Mouse (Mus musculus) MN1 (cell line): ENCODE results near the gene Cacna1d.

Experiments used
- DNase-seq: peaks from one replicate; pipeline ENCODE4 v3.0.0-alpha.2; 2016; ENCODE audit warnings: low spot score

The Cacna1d gene

DNA sequence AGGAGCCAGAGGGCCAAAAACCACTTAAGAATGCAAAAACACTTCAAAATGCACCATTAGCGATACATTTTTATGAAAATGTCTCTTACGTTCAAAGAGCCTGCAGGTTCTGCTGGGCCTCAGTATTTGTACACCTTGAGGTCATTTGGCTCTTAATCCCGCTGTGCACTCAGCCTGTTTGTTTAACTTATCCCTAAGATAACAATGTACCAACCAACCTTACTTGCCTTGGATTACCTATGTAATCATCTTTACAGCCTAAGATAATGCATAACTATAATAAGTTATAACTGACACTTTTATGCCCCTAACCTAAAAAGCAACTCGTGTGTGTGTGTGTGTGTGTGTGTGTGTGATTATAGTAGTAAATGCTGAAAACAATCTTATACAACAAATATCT is 411.5 kb downstream of the Cacna1d start:
- DNase-seq = no peak

DNA sequence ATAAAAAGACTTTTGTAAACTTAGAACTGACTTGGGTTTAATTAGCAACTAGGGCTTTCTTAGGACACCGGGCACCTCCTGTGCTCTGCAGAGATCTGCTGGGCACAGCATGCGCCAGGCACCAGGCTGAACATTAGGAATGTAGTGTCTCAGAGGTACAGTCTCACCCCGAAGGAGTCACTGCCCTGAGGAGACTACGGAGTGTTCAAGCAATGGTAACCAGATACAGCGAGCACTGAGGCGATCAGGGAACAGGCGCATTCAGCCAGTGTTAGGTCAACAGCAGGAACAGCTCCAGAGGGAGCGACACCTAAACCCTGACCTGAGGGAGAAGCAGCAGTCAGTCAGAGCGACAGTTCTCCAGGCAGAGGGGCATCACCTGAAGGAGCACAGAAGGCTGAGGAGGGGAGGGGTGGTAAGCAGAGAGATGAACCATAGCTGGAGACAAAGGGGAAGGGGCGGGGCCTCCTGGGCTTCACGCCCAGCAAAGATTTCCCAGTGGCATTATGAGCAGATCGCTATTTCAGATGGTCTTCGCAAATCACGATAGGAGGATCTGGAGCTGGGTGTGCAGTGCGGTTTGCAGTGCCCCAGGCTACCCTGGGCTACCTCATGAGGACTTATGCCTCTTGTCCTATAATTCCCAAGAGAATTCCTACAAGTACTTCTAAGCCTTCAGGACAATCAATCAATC is 413.0 kb downstream of the Cacna1d start:
- DNase-seq = no peak

DNA sequence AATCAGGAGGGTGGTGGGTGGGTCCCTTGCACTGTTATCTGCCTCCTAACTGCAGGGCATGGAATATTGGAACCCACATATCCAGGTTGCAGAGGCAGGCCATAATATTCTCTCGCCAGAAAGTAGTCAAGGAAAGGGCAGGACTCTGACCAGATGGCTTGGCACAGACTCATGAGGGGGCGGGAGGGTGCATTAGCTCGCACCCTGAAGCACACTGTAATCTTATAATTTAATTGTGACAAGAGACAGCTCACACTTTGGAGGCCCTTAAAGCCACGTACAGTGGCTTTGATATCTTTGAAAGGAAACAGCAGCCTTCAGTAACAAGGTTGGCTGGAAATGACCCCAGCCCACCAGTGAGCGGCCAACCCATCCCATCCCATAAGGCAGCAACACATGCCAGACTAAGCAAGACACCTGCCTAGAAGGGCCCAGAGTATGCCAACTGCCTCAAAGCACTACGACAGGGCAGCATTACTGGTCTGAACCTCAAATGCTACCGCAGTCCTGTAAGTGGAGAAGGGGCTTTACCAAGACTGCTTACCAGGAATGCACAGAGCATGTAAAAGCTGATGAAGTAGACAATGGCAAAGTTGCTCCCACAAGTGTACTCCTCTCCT is 415.9 kb downstream of the Cacna1d start:
- peak; percentile 89 for DNase-seq

DNA sequence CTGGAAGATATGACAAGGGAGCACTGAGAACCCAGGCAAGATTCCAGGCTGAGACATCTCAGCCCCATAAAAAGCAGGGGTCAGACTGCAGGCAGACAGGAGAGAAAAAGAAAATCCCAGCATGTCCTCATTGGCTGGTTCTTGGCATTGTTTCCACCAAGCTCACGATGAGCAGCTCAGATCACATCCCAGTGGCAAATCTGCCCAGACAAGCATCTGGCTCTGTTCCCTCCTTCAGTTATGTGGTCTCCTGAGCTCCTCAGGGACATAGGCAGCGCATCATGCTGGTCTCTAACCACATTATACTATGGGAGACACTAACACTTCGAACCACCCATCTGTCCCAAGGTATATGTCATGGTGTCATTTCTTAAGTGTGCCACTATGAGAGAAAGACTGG is 422.7 kb downstream of the Cacna1d start:
- DNase-seq = no peak

DNA sequence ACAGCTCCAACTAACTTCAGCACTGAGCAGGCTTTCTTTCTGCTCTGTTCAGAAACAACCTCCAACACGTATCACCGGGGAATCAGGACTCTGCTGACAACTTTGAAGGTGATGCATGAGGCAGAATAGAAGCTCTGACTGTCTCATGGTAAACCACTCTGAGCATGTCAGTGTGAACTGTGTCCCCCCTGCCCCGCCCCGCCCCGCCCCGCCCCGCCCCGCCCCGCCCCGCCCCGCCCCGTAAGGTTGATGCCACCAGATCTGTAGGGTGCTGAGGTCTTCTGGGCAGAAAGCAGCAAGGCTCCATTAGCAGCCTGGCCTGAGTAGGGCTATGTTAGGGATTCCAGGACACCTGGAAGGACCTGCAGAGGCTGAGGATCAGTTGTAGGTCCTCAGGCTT is 424.5 kb downstream of the Cacna1d start:
- no peak for DNase-seq

DNA sequence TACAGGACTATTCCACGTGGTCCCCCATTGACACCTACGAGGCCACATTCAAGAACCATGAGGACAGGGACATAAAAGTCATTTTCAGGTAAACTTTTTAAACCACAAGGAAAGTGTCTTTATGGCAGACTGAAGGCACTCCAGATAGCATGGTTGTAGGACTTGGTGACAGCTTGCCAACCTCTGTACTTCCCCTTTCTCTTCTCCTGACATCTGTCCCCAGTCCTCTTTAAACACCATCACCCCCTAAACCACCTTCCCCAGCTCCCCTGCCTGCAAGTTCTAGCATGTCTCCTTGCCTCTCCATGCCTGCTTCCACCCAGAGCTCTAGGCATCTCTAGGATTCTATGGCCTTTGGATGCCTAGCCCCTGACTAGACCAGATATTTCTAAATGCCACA is 426.4 kb downstream of the Cacna1d start:
- DNase-seq = no peak

DNA sequence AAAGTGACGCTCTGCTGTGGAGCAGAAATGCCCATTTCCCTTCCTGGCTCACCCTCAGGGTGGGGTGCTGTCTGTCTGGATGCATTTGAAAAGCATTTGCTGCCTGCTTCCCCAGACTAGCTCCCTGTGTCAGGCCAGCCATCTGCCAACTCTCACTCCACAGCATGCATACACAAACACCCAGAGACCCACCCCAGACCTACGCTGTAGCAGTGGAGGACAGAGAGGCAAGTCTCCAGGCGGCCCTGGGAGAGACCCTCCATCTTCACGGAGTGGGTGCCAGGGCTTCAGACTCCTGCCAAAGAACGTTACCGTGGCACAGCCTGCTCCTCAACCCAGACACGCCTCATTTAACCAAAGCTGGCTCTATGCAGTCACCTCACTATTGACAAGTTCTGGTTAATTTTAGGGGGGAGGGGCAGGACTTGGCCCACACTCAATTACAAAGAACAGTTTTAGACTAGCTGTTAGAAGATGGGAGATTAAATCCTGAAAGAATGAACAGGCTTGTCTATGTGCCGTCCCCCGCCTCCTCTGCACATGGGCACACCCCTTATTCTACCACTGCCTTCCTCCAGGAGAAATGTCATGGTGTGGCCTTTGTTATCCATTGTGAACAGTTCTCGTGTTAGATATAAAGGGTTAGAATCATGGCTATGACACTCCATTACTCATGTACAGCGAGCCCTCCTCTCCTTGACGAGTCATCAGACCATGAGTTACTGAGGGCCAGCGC is 435.1 kb downstream of the Cacna1d start:
- DNase-seq = peak; percentile 74

DNA sequence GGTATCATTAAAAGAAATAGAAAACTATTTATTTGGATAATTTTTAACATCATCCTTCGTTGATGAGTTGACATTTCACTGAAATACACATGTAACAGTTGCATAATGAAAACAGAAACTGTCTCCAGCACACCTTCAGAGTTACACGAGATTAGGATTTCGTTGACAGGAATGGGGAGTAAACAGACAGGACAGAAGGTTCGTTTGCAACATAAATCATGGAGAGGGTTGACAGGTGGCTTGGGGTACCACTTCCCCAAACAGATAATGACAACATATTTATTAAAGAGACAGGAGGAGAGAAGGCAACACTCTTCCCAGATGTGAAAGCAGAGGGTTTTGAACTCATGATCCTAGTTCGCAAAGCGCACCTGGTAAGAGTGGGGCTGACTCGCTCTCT is 436.3 kb downstream of the Cacna1d start:
- no peak for DNase-seq

DNA sequence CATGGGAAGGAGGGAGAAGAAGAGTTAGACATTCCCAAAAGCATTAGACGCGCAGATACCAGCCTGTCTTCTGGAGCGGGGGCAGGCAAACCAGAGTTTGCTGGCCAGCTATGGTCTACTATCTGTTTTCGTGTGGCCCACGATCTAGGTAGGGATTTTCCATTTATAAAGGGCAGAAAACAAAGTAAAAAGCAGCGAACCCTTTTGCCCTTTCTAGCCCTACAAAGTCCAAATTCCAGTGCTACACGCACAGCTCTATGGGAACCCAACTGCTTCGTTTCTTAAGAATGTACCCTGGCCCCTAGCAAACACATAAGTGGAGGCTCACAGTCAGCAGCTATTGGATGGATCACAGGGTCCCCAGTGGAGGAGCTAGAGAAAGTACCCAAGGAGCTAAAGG is 441.0 kb downstream of the Cacna1d start:
- no peak for DNase-seq

DNA sequence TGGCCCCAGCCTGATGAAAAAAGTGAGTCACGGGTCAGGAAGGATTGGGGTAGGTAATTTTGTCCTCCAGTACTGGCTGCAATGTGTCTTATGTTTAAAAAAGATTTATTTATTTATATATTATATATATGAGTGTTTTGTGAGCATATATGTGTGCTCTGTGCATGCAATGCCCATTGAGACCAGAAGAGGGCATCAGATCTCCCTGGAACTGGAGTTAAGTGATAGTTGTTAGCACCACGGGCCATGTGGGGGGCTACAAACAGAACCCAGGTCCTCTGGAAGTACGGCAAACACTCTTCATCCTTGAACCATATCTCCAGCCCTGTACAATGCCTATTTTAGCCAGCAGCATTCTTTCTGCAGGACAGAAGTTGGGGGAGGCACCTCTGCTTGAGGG is 443.2 kb downstream of the Cacna1d start:
- DNase-seq = no peak

DNA sequence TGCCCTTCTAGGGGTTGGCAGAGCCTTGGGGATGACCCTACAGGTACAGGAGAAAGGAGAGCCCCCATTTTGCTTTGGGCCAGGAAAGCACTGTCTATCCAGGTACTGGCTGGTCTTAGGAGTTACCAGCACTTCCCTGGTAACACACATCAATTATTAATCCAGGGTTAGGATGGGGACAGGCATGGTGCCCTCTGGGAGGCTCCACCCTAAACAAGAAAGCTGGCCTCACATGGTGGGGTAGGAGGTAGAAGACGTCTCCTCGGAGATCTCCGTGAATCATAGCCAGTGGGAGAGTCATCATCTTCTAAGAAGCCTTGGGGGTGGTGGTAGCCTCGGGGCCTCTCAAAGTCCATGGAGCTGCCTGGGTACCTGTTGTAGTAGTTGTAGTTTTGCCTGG is 444.3 kb downstream of the Cacna1d start:
- DNase-seq = no peak

DNA sequence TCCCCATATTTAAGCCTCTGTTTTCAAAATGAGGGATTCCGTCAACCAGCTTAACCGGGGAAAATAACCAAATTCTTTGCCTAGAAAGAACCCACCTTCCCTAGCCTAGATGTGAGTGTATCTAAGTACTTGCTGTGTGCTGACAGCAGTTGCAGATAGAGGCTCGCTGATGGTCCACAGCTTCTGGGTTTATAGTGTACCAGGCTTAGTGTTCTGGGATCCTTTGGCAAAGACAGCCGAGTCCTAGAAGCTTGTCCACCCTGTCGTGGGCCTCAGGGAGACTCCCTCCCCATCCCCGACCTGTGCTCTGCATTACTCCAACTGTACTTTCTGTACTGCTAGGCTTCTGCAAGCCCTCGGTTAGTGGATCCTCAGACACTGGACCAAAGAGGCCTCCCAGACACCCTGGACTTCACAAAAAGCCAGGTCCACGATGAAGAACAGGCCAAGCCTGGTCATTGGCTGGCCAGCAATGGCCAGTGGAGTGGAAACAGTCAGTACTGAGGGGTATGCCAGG is 445.5 kb downstream of the Cacna1d start:
- DNase-seq = no peak

DNA sequence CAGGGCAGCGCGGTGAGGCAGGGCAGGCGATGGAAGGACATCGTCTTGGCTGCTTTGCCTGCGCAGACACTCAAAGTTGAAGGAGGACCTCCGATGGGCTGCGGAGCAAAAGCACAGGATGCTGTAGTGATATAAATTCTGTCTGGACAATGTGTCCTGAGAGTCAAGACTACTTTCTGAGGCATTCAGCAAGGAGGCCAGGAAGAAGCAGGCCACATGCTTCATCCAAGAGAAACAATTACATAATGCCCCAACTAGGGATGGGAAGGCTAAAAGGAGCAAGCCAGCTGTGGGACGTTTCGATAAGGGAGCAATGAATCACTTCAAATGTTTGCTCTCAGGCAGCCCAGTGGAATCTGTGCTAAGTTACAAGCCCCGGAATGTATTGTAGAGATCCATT is 446.0 kb downstream of the Cacna1d start:
- DNase-seq = peak; percentile 10

DNA sequence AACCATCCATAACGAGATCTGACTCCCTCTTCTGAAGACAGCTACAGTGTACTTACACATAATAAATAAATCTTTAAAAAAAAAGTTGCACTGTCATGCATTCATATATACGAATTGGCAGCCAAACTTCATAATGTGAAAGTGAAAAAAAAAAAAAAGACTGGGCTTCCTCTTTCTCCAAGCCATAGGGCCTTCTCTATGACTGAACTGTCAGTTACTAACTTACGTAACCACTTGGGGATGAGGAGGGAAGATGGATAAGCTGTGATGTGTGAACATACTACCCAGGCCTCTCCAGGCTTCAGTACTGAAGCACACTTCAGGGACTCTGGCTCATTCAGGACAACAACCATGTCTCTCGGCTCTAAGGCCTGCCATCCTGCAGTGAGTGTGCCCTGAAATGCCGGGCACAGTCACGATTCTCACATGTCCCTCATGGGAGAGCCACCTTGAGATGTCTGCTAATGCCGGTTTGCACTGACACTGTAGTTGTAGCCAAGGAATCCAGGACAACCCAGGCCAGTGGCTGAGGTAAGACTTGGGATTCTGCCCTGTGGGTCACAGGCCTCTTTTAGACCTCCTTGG is 447.8 kb downstream of the Cacna1d start:
- DNase-seq = no peak

DNA sequence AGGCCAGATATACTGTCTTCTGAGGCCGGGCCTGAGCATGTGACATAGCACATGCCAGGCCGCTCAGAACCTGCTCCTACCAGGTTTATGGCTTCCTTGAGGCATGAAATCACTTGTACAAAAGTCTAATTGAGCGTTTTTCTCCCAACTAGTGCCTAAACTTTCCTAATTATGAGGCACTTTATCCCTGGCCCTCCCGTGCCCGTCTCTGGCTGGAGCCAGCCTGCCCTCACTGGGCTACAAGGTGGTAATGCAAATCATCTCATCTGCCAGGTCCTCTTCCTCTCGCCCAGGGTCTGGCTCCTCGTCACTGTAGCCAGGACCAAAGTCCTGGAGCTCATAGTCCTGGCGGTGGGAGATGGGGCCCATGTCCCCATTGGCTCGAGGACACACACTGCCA is 449.4 kb downstream of the Cacna1d start:
- no peak for DNase-seq

DNA sequence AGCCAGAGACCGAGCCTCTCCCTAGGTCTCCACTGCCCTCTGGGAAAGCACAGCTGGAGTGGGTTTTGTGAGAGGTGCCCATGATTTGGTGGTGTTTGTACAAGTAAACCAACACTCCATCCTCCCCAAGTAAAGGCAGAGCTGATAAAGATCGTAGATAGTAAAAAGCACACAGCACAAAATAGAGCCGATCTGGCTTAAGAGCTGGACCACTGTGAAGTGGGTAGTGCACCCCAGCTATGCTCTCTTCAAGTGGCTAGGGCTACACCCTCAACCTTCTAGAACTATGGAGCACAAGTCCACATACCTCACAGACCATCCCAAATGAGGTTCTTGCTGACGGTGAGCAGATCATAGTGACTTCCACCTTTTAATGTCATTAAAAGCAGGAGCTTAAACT is 451.8 kb downstream of the Cacna1d start:
- DNase-seq = no peak

DNA sequence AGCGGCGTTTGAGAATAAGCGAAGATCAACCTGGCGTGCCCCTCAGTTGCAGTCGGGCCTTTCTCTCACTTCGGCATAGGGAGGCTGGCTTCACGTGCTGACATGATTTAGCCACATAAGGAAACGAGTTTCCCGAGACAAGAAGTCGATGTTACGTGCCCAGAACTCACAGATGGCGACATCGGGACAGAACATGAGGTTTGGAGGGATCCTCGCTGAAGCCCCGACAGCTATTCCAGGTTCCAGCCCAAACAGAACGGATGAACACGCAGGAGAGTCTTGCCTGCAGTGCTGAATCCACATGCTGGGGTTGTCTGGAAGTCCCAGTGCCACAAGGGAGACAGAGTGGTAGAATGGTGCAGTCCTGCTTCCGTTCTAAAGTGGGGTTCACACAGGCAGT is 452.8 kb downstream of the Cacna1d start:
- no peak for DNase-seq

DNA sequence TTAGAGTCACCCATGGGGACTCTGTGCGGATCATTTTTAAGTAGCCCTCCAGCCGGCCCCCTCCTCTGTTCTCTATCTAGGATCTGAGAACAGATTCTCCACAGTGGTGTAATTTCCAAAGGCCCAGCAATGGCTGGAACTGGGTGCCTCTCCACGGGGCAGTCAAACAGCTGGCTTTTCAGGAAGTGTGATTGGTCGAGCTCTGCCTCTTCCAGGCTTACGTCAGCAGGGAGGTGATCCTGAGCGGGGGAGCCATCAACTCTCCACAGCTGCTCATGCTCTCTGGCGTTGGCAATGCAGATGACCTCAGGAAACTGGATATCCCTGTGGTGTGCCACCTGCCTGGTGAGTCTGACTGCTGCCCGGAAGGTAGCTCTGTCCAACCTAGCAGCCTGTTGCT is 457.9 kb downstream of the Cacna1d start:
- no peak for DNase-seq

DNA sequence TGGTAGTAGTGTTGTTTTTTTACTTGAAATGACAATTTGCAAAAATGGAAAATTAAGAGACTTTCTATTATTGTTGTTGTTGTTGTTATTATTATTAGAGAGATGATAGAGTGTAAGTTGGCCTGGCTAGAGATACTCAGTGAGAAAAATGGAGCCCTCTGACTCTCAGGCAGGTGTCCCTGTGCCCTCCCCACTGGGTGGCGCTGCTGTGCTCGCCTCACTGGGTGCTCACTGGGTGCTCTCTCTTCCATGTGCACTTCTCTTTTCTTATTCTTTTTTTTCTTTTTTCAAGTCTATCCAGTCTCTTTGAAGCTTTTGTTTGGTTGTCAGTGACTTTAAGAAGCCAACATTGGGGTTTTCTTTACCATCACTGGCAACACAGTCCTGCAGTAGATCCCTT is 463.9 kb downstream of the Cacna1d start:
- DNase-seq = no peak

DNA sequence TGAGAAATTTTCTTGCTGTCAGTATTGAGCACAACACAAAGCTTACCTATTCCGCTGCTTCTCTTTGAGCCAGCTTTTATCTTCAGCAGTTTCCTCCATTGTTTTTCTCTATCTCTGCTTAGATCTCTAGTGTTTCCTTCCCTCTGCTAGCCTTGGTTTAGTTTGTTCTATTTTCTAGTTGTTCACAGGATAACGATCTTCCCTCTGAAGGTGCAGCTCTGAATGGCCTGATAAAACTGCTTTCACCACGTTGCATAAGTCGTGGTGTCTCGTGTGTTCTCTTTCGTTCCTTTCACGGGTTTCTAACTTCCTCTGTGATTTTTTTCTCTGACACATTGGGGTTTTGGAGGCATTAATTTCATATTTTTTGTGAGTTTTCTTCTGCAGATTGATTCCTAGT is 466.9 kb downstream of the Cacna1d start:
- peak; percentile 55 for DNase-seq

DNA sequence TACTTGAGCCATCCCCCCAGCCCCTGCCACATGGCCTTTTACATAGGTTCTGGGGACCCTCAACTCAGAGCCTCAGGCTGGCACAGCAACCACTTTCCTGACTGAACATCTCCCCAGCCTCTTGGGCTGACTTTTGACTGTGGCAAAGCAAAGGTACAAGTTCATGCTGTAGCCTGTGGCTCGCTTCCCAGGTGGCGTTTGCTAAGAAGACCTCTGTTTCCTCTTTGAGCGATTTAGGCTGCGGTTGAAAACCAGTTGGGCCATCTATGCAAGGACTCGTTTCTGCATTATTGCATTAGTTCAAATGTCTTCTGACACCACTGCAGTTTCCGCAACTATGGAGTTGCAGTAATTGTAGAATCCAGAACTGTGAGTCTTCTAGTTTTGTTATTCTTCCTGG is 468.8 kb downstream of the Cacna1d start:
- no peak for DNase-seq

DNA sequence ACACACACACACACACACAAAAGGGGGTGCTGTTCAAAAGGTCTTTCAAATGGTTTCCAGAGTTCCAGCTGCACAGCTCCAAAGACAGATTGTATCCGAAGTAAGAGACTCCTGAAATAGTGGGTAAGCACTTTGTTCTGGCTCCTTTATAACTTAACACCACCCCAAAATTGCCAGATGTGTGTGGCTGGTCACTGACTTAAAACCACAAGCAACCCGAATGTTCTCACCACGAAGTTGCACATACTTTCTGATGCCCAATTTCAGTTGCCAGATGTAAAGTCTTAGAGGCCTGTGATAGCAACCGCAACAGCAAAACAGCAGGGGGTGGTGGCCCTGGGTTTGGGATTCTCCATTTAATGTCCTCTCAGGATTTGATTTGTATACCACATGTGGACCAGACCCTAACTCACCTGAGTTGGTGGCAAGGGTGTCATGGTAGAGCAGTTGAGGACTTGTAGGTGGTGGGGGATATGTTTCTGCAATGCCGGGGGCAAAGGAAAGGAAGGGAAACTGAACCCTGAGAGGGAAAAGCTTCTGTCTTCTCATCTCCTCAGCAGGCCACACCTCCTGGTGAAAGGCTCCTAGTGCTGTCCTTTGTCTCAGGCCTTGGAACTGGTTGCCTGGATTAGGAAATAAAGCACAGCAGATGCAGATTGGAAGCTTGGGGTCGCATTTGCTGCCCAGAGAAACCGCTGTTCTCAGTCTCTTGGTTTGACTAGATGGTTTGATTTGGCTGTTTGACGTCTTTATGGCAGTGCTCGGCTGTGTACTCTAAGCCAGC is 471.3 kb downstream of the Cacna1d start:
- DNase-seq = no peak
